Mouse (Mus musculus) E14TG2a.4 (cell line): ENCODE data around the gene Olfr1220.

ENCODE experiments used
- H3K27me3 ChIP-seq: 2 replicates; pipeline ENCODE4 v1.6.1; 2014; ENCODE audit warnings: low read length, control low read depth; ENCODE audit not compliant: insufficient read depth
- H3K36me3 ChIP-seq: 2 replicates; pipeline ENCODE4 v1.6.1; 2014; ENCODE audit warnings: low read length, control low read depth; ENCODE audit not compliant: insufficient read depth
- H3K4me1 ChIP-seq: replicated peaks from 2 replicates; pipeline ENCODE4 v1.6.1; 2014; ENCODE audit warnings: low read depth, low read length, control low read depth
- H3K4me3 ChIP-seq: replicated peaks from 2 replicates; pipeline ENCODE4 v1.5.1; 2014; ENCODE audit warnings: mild to moderate bottlenecking, low read length
- H3K9me3 ChIP-seq: 2 replicates; pipeline ENCODE4 v1.6.1; 2014; ENCODE audit warnings: low read length, control low read depth
- CTCF ChIP-seq: conservative IDR thresholded peaks from 2 replicates; pipeline ENCODE4 v1.5.1; 2014; ENCODE audit warnings: low read length
- NANOG ChIP-seq: IDR thresholded peaks from 2 replicates; pipeline ENCODE4 v1.6.1; 2014; ENCODE audit warnings: borderline replicate concordance, low read length, mixed read lengths
- POU5F1 ChIP-seq: IDR thresholded peaks from 2 replicates; pipeline ENCODE4 v1.6.1; 2014; ENCODE audit warnings: low read length, borderline replicate concordance

The Olfr1220 gene

DNA sequence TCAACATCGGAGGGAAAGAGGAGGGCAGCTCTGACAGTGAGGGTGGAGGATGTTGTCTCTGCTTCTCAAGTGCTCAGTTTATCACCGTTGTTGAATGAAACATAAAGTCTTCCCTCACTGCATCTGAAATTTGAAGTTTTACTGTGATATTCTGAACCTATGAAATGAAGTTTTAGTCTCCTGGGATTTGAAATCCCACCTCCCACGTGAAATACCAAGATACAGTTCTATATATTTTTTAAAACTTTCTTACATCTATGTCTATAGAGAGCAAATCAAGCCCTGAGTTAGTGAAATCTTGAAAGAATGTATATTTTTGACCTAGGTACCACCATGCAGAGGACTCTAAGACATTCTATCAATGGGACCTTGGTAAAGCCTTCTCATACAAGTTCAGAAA lies at the start of gene Olfr1220:
Gene Olfr1220, minus strand, starts transcription at position 101 of the 400 bp plus-strand sequence.
- no peak for TF ChIP-seq CTCF
- no peak for TF ChIP-seq NANOG
- TF ChIP-seq POU5F1, result no peak
- H3K27me3 ChIP-seq, result no peaks in the 10 kb centered on the region
- no peak within 1 kb of the TSS for H3K4me3 ChIP-seq
- no peaks in the 10 kb centered on the region for H3K36me3 ChIP-seq
- no peaks in the 10 kb centered on the region for H3K4me1 ChIP-seq
- peaks cover 12% of the 10 kb centered on the region; the same call in 1 of the 2 replicates for H3K9me3 ChIP-seq

DNA sequence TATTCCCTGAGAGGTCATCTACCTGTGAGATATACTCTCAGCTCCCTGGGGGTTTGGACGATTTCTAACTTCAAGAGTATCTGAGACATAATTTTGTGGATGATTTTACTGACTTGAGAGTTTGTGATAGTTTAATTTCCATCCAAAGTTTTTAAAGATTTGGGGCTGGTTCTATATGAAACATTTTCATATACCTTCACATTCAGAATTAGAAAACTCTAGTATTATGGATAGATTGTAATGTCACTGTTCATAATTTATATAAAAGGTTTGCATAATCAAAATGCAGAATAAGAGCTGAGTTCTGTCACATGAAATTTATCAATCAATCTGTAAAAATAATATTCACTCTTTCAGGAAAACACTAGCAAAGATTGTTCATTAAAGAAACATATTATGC lies 44.8 kb upstream of the Olfr1220 start, which contains the start of gene Olfr1223:
Gene Olfr1223, minus strand, starts transcription at position 101 of the 400 bp plus-strand sequence.
- Histone ChIP-seq H3K27me3 (no peaks in the 10 kb centered on the region), H3K4me3 (no peak within 1 kb of the TSS), H3K36me3 (no peaks in the 10 kb centered on the region), H3K9me3 (no peaks in the 10 kb centered on the region), H3K4me1 (no peaks in the 10 kb centered on the region)
- TF ChIP-seq CTCF (no peak), POU5F1 (no peak), NANOG (no peak)

DNA sequence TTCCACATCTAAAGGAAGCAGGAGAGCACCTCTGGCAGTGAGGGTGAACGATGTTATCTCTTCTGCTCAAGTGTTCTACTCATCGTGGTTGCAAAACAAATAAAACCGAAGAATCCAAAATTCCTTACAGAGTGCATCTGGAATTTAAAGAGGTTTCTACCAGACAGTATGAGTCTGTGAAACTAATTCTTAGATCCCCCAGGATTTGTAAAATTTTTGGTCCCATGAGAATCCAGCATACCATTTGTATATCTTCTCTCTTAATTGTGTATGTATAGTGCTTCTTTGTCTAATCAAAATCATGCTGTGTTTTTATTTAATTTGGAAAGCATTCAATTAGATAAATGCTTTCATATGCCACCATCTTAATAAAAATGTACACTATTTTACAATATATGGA lies 26.3 kb upstream of the Olfr1220 start, which contains the start of gene Olfr1222:
Gene Olfr1222, minus strand, starts transcription at position 101 of the 400 bp plus-strand sequence.
- Histone ChIP-seq H3K27me3 (no peaks in the 10 kb centered on the region), H3K4me1 (no peaks in the 10 kb centered on the region), H3K9me3 (no peaks in the 10 kb centered on the region), H3K36me3 (no peaks in the 10 kb centered on the region), H3K4me3 (no peak within 1 kb of the TSS)
- no peak for TF ChIP-seq POU5F1
- TF ChIP-seq NANOG, result no peak
- TF ChIP-seq CTCF, result no peak

DNA sequence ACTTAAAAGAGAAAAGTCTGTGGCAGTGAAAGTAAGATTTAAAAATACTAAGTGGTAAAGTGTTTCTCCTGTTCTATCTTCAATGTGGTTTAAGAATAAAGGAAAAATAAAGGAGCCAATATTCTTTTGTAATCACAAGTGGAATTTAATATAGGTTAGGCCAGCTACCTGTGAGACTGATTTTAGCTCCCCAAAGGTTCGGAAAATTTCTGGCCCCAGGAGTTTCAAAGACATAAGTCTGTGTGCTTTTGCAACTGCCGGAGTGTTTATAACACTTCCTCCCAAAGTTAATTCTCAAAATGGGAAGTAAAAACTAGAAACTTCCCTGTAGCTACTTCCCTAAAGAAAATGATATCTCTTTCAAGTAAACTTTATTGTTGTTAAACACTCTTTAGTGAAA lies 10.5 kb upstream of the Olfr1220 start, which contains the start of gene Olfr1221:
Gene Olfr1221, minus strand, starts transcription at position 101 of the 400 bp plus-strand sequence.
- Histone ChIP-seq H3K36me3 (no peaks in the 10 kb centered on the region), H3K9me3 (no peaks in the 10 kb centered on the region), H3K27me3 (no peaks in the 10 kb centered on the region), H3K4me3 (no peak within 1 kb of the TSS), H3K4me1 (no peaks in the 10 kb centered on the region)
- no peak for TF ChIP-seq CTCF
- TF ChIP-seq POU5F1, result no peak
- no peak for TF ChIP-seq NANOG

DNA sequence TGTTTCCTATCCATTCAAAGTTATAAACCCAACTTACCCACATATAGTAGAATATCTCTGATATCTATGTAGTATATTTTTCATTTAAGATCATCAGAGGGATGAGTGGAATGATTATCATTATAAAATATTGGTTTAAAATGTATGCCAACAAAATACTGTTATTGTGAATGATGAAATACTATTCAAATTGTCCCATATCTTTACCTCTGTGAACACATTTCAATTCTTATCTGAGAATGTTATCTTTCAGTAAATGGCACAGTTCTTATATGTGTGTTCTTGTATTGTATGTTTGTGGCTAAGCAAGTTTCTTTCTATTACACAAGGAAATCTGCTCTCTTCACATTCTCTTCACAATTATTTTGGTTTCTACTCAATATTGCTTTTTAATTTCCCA lies 984 bp downstream of the Olfr1220 start:
- Histone ChIP-seq H3K9me3 (peaks cover 12% of the 10 kb centered on the region; the same call in 1 of the 2 replicates), H3K4me1 (no peaks in the 10 kb centered on the region), H3K4me3 (no peak overlapping the region), H3K27me3 (no peaks in the 10 kb centered on the region), H3K36me3 (no peaks in the 10 kb centered on the region)
- TF ChIP-seq NANOG (no peak), CTCF (no peak), POU5F1 (no peak)

DNA sequence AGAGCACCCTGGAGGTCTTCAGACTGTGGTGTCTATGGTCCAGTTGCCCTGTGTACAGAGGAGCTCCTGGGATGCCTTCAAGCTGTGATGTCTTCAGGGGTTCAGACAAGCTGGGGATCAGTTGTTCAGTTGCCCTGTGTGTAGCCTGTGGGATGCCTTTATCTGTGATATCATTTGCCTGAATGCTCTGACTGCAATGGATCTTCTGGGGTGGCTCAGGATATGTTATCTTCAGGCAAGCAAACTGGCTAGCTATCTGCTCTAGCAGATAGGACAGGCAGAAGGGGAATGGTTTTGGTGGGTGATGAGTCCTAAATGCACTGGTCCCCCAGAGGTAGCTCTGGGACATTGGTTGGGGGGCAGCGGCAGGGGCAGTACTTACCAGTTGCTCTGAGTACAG lies 12.8 kb downstream of the Olfr1220 start:
- H3K27me3 ChIP-seq, result no peaks in the 10 kb centered on the region
- no peak overlapping the region for H3K4me3 ChIP-seq
- H3K9me3 ChIP-seq, result no peaks in the 10 kb centered on the region
- no peaks in the 10 kb centered on the region for H3K4me1 ChIP-seq
- TF ChIP-seq CTCF, result no peak
- no peak for TF ChIP-seq POU5F1
- no peak for TF ChIP-seq NANOG
- no peaks in the 10 kb centered on the region for H3K36me3 ChIP-seq

DNA sequence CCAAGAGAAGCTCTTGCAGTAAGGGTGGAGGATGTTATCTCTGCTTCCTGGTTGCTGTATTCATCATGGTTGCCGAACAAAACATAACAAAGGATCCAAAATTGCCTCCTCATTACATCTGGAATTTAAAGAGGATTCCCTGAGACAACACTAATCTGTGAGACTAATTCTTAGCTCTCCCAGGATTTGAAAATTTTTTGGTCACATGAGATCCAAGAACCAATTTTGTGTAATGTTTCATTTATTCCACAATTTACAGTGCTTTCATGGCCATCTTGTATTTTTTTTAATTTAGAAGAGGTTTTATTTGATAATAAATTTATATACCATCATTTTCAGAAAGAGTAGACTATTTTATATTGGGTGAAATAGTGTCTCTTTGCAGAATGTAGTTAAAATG lies 23.2 kb downstream of the Olfr1220 start, which contains the start of gene Olfr1219:
Gene Olfr1219, minus strand, starts transcription at position 101 of the 400 bp plus-strand sequence.
- Histone ChIP-seq H3K9me3 (peaks cover 13% of the 10 kb centered on the region), H3K36me3 (no peaks in the 10 kb centered on the region), H3K4me1 (no peaks in the 10 kb centered on the region), H3K27me3 (no peaks in the 10 kb centered on the region), H3K4me3 (no peak within 1 kb of the TSS)
- TF ChIP-seq NANOG, result no peak
- TF ChIP-seq CTCF, result no peak
- no peak for TF ChIP-seq POU5F1

DNA sequence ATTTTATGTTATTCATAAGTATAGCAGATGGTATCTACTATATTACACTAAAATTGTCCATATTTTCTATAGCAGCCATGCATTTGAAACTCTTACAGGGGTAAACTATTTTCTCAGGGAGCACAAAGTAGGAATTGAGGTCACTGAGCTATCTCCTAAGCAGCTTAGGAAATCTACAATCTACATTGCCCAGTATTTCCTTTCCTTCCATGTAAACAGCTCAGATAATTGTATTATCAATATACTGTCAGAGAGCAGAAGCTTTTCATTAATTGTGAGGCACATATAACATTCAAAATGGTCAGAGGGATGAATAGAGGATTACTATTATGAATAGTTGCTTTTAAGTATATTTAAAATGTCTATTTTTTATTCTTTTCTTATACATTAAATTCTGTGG lies 25.1 kb downstream of the Olfr1220 start:
- no peaks in the 10 kb centered on the region for H3K36me3 ChIP-seq
- TF ChIP-seq NANOG (no peak), POU5F1 (no peak), CTCF (no peak)
- no peaks in the 10 kb centered on the region for H3K4me1 ChIP-seq
- H3K4me3 ChIP-seq, result no peak overlapping the region
- H3K27me3 ChIP-seq, result no peaks in the 10 kb centered on the region
- H3K9me3 ChIP-seq, result peaks cover 8% of the 10 kb centered on the region

DNA sequence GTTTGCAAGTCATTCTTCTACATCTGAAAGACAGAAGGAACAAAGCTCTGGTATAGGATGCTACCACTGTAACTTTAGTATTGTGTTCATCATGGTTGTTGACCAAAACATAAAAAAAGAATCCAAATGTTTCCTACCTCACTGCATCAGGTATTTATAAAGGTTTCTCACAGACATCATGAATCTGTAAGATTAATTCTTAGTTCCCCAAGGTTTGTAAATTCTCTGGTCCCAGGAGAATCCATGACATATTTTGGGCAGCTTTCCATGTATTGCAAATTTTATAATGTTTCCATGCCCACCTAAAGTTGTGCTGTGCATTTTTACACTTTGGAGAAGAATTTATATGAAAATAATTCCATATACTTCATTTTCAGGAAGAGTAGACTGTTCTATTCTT lies 45.5 kb downstream of the Olfr1220 start, which contains the start of gene Olfr1218:
Gene Olfr1218, minus strand, starts transcription at position 101 of the 400 bp plus-strand sequence.
- H3K4me3 ChIP-seq, result no peak within 1 kb of the TSS
- H3K9me3 ChIP-seq, result no peaks in the 10 kb centered on the region
- H3K36me3 ChIP-seq, result no peaks in the 10 kb centered on the region
- H3K27me3 ChIP-seq, result no peaks in the 10 kb centered on the region
- TF ChIP-seq NANOG (no peak), POU5F1 (no peak), CTCF (no peak)
- no peaks in the 10 kb centered on the region for H3K4me1 ChIP-seq
